8 mouse cellular contexts compared by ENCODE assay signal in genomic region chr4:132958741-132959678, GRCm38 (mm10). TPM values are rescaled to one million over a fixed set of nuclear protein-coding genes. Genes with fewer than 3 reads are reported as not detected.
A peak's percentile ranks its signal among the peaks of the same experiment; 100 is the strongest.
DNase-seq lines count a peak whose midpoint lies in the region; ATAC-seq and TF ChIP-seq lines count a peak whose summit lies in the region.

No protein-coding gene starts in this region.

- H3K4me1 ChIP-seq in forebrain, embryonic 11.5 days (replicated peaks; ENCODE audit: control insufficient read depth, insufficient read depth, low read length) = peaks cover 11% of the 10 kb centered on the region
- peaks cover 45% of the 10 kb centered on the region for H3K4me1 ChIP-seq in hindbrain, embryonic 13.5 days (replicated peaks)
- H3K4me1 ChIP-seq in lung, embryonic 14.5 days (ENCODE audit: insufficient read depth) = peaks cover 26% of the 10 kb centered on the region

- peak; percentile 53 for DNase-seq in kidney, adult 9 months
- no peak for DNase-seq in kidney, adult 8-10 months
- peak; percentile 76 for DNase-seq in forebrain, embryonic 11.5 days (ENCODE audit: low spot score)
- peak; percentile 80 for DNase-seq in lung, embryonic 14.5 days
- peak; percentile 60 for DNase-seq in retina, embryonic 14.5 days (ENCODE audit: low spot score)
- no peak for DNase-seq in urinary bladder, postnatal 4 days (ENCODE audit: low spot score in 2 of 2)
- no peak for DNase-seq in frontal cortex, adult 2 months (ENCODE audit: extremely low spot score in 1 of 2, low spot score in 1 of 2)

- H3K27ac ChIP-seq in forebrain, embryonic 11.5 days (ENCODE audit: low read depth, low read length) = peak overlapping the region; percentile 90
- peak overlapping the region; percentile 83 for H3K27ac ChIP-seq in hindbrain, embryonic 13.5 days
- peak overlapping the region; percentile 87 for H3K27ac ChIP-seq in lung, embryonic 14.5 days (ENCODE audit: low read depth)

- no peaks in the 10 kb centered on the region for H3K27me3 ChIP-seq in forebrain, embryonic 11.5 days (ENCODE audit: control insufficient read depth, insufficient read depth, low read length)
- H3K27me3 ChIP-seq in hindbrain, embryonic 13.5 days = no peaks in the 10 kb centered on the region
- H3K27me3 ChIP-seq in lung, embryonic 14.5 days (ENCODE audit: insufficient read depth, low read length) = no peaks in the 10 kb centered on the region

- 5% methylated on average over 10 of the region's 10 CpGs for WGBS in forebrain, embryonic 11.5 days
- 2% methylated on average over 10 of the region's 10 CpGs for WGBS in hindbrain, embryonic 13.5 days
- WGBS in lung, embryonic 14.5 days = 5% methylated on average over 10 of the region's 10 CpGs

- peak overlapping the region; percentile 37; the same call in 1 of the 2 replicates for H3K9ac ChIP-seq in forebrain, embryonic 11.5 days (ENCODE audit: low read length)
- H3K9ac ChIP-seq in hindbrain, embryonic 13.5 days = peak overlapping the region; percentile 35; the same call in 1 of the 2 replicates
- H3K9ac ChIP-seq in lung, embryonic 14.5 days = peak overlapping the region; percentile 7; the same call in 1 of the 2 replicates

- H3K9me3 ChIP-seq in forebrain, embryonic 11.5 days (ENCODE audit: control insufficient read depth, low read length) = no peaks in the 10 kb centered on the region
- H3K9me3 ChIP-seq in hindbrain, embryonic 13.5 days = no peaks in the 10 kb centered on the region
- H3K9me3 ChIP-seq in lung, embryonic 14.5 days (ENCODE audit: low read depth, low read length) = no peaks in the 10 kb centered on the region

- no peak; the same call in 1 of the 2 replicates for TF ChIP-seq CTCF in lung, embryonic 14.5 days (IDR thresholded peaks at IDR 0.05; ENCODE audit: low read depth)

- H3K4me2 ChIP-seq in forebrain, embryonic 11.5 days (ENCODE audit: low read depth, low read length, severe bottlenecking) = peak overlapping the region; percentile 11; the same call in 1 of the 2 replicates
- no peak overlapping the region for H3K4me2 ChIP-seq in hindbrain, embryonic 13.5 days
- peak overlapping the region; percentile 25; the same call in 1 of the 2 replicates for H3K4me2 ChIP-seq in lung, embryonic 14.5 days

- H3K4me3 ChIP-seq in forebrain, embryonic 11.5 days (ENCODE audit: low read depth, low read length) = no peak overlapping the region
- H3K4me3 ChIP-seq in hindbrain, embryonic 13.5 days = no peak overlapping the region
- H3K4me3 ChIP-seq in lung, embryonic 14.5 days (ENCODE audit: low read depth, low read length) = no peak overlapping the region

- H3K36me3 ChIP-seq in forebrain, embryonic 11.5 days (ENCODE audit: control insufficient read depth, insufficient read depth, low read length) = no peaks in the 10 kb centered on the region
- no peaks in the 10 kb centered on the region for H3K36me3 ChIP-seq in hindbrain, embryonic 13.5 days
- no peaks in the 10 kb centered on the region for H3K36me3 ChIP-seq in lung, embryonic 14.5 days (ENCODE audit: insufficient read depth)

- ATAC-seq in forebrain, embryonic 11.5 days (replicated peaks; ENCODE audit: low FRiP score) = peak; percentile 69
- peak; percentile 70 for ATAC-seq in hindbrain, embryonic 13.5 days (ENCODE audit: low FRiP score)
- peak; percentile 82 for ATAC-seq in lung, embryonic 14.5 days (ENCODE audit: insufficient read depth)

RNA-seq across cellular contexts. Expression of gene Fgr, which starts 14.9 kb away (rescaled TPM):
- 0.13 TPM in 1 of 2 replicates, not detected in the other for polyA plus RNA-seq in forebrain, embryonic 11.5 days (2014; fragmentation: Nextera tagmentation; extraction: Ambion mirVana)
- 0.13 TPM in 1 of 2 replicates, not detected in the other for polyA plus RNA-seq in hindbrain, embryonic 13.5 days (2015; fragmentation: Nextera tagmentation; extraction: Ambion mirVana)
- 0.46 and 0.66 TPM in 2 replicates for polyA plus RNA-seq in lung, embryonic 14.5 days (2014; fragmentation: Nextera tagmentation; extraction: Ambion mirVana)
- polyA plus RNA-seq in frontal cortex, adult 2 months (2012; rRNA removed) = 0.18 and 0.19 TPM in 2 replicates

RNA-seq across cellular contexts. Expression of gene Fam76a, which starts 36.7 kb away (rescaled TPM):
- 28.1 and 31.4 TPM in 2 replicates for polyA plus RNA-seq in forebrain, embryonic 11.5 days (2014; fragmentation: Nextera tagmentation; extraction: Ambion mirVana)
- 38.7 and 38.9 TPM in 2 replicates for polyA plus RNA-seq in hindbrain, embryonic 13.5 days (2015; fragmentation: Nextera tagmentation; extraction: Ambion mirVana)
- 43.0 and 44.7 TPM in 2 replicates for polyA plus RNA-seq in lung, embryonic 14.5 days (2014; fragmentation: Nextera tagmentation; extraction: Ambion mirVana)
- polyA plus RNA-seq in frontal cortex, adult 2 months (2012; rRNA removed) = 33.3 and 38.7 TPM in 2 replicates

RNA-seq across cellular contexts. Expression of gene Ahdc1, which starts 52.0 kb away (rescaled TPM):
- polyA plus RNA-seq in forebrain, embryonic 11.5 days (2014; fragmentation: Nextera tagmentation; extraction: Ambion mirVana) = 5.5 and 7.5 TPM in 2 replicates
- polyA plus RNA-seq in hindbrain, embryonic 13.5 days (2015; fragmentation: Nextera tagmentation; extraction: Ambion mirVana) = 11.0 and 12.5 TPM in 2 replicates
- 10.2 and 10.5 TPM in 2 replicates for polyA plus RNA-seq in lung, embryonic 14.5 days (2014; fragmentation: Nextera tagmentation; extraction: Ambion mirVana)
- polyA plus RNA-seq in frontal cortex, adult 2 months (2012; rRNA removed) = 28.5 and 28.6 TPM in 2 replicates

Comparison
In these comparisons a context has a peak if more than half of its experiments do, and no peak if none do; other contexts are left out.
1. DNase-seq: peak in kidney, adult 9 months (single experiment), forebrain, embryonic 11.5 days (single experiment), lung, embryonic 14.5 days (single experiment) and retina, embryonic 14.5 days (single experiment); none in kidney, adult 8-10 months (0 of 2), urinary bladder, postnatal 4 days (0 of 2) and frontal cortex, adult 2 months (0 of 2).
2. Peak in every context shown above with its lines, with median percentiles within 50 percentile points of each other: ATAC-seq, H3K27ac ChIP-seq and H3K9ac ChIP-seq.